Mouse (Mus musculus): ENCODE results near the gene Sec24c. TPM values are rescaled to one million over a fixed set of nuclear protein-coding genes. Genes with fewer than 3 reads are reported as not detected.

Gene Sec24c
- total RNA-seq, 2 experiments from 2014 or later = 34.0 to 56.2 TPM

- ATAC-seq (replicated peaks; ENCODE audit: low FRiP score, poor library complexity, severe bottlenecking) = peak; percentile 53; the same call in 1 of the 2 replicates
These were observed 15.8 kb upstream of the Sec24c start for GRCm38 (mm10) chr14:20658326-20658725.

DNA sequence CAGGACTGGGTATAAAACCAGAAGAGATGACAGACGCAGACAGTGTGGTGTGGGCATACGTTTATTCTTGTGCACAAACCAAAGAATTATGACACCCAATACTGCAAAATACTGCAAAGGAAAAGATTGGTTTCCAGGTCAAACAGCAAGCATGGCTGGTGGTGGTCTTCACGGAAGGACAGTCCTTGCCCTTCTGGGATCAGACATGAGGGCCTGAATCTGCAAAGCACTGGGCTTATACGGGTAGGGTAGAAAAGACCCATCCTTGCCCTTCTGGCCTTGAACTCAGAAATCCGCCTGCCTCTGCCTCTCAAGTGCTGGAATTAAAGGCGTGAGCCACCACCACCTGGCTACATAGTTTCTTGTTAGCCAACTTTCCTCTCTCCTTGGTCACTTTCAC, 15.2 kb upstream of the Sec24c start:
- ATAC-seq (replicated peaks; ENCODE audit: low FRiP score, poor library complexity, severe bottlenecking) = no peak

GRCm38 (mm10) chr14:20659687-20660086, 14.4 kb upstream of the Sec24c start:
- no peak for ATAC-seq (replicated peaks; ENCODE audit: low FRiP score, poor library complexity, severe bottlenecking)

DNA sequence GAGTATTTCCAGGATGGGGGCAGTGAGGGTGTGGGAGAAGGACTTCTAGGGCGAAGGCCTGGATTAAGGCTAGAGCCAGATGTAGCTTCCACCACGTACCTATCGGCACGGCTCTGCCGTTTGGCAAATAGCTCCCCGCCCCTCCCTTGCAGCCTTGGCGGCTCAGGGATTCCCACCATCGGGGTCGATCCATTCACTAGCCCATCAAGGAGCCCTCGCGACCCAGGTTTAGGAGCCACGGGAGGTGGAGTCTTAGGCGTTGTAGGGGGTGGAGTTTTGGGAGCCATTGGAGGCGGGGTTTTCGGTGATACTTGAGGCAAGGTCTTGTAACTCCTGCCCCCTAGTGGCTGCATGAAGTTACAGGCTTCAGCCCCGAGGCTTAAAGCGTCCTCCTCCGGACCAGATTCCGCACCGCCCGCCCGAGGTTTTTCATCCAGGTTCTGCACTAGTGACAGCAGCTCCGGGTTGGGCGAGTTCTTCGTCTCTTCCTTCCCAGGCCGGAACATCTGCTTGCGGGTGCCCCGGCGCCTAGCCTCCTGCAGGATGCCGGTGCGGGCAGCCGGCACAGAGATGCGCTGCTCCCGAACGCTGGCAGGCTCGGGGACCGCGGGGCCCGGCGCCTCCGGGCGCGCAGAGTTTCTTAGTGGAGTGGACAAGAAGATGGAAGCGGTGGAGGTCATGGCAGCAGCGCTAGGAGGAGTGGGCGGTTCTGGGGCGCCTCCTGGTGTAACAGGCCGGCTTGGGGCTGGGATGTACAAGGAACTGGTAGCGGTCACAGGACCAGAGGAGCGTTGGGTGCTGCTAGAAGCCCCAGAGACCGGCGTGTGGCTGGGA, 13.1 kb upstream of the Sec24c start:
- peak; percentile 90 for ATAC-seq (replicated peaks; ENCODE audit: low FRiP score, poor library complexity, severe bottlenecking)

GRCm38 (mm10) chr14:20661661-20662331, 12.3 kb upstream of the Sec24c start:
- ATAC-seq (replicated peaks; ENCODE audit: low FRiP score, poor library complexity, severe bottlenecking) = no peak

GRCm38 (mm10) chr14:20662740-20663139, 11.4 kb upstream of the Sec24c start:
- ATAC-seq (replicated peaks; ENCODE audit: low FRiP score, poor library complexity, severe bottlenecking) = no peak

DNA sequence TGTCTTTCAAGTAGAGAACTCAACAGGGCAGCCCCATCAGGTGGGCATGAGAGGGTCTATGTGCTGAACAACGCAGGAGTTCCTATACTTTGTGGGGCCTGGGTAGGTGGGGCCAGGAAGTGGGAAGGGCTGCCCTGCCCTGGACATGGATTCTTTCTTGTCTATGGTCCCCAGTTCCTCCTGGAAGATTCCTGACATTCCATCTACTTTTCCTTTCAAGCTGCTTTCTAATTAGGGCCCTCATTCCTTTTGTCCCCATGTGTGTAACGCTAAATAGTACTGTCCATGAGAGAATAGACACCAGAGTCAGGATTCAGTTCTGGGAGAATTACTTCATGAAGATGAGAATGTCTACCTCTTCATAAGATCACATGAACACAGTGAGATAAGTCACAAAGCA, 10.5 kb upstream of the Sec24c start:
- no peak for ATAC-seq (replicated peaks; ENCODE audit: low FRiP score, poor library complexity, severe bottlenecking)

DNA sequence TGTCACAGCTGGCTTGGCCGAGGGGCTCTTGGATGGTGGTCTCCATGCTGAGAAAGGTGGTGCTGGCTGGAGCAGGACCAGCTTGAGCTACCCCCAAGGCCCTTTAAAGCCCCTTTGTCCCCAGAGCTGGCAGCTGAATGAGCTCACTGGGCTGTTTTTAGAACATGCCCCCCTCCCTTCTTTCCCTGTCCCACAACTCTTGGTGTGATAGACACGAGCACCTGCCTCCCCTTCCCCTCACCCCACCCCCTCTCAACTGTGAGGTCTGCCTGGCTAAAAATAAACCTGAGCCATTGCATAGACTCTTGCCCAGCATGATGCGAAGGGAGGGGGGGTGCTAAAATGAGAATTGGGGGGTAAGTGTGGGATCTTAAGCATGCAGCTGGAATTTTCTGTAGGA, 9.7 kb upstream of the Sec24c start:
- no peak for ATAC-seq (replicated peaks; ENCODE audit: low FRiP score, poor library complexity, severe bottlenecking)

- no peak for ATAC-seq (replicated peaks; ENCODE audit: low FRiP score, poor library complexity, severe bottlenecking)
These were observed 6.6 kb upstream of the Sec24c start for GRCm38 (mm10) chr14:20667469-20667868.

DNA sequence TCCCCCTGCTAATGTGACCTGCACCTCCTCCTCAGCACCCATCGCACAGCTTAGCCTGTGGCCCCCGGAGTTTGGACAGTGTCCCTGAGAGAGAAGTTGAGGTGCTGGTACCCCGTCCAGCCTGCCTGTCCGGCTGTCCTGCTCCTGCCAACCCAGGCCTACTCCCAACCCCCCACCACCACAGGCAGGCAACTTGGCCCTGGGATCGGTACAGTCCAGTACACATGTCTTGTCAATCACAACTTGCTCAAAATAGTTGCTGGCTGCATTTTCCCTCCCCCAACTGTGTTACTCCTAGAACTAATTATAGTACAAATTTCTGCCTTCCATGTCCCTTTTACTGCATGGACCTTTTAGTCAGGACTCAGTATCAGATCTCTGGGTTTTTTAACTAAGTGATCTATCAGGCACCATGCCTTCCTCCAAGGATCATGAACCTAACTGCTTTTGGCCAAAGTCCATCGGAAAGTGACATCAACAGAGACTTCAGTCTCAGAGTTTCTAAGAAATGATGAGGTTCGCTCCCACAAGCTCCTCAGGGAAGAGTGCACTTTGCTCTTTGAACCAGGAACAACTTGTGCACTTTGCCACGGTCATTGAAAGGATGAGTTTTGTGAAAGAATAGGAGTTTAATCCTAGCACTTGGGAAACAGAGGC, 5.8 kb upstream of the Sec24c start, which contains the start of gene Synpo2l:
Gene Synpo2l (minus strand): TSS at position 201 of the 657 bp plus-strand sequence.
- no peak for ATAC-seq (replicated peaks; ENCODE audit: low FRiP score, poor library complexity, severe bottlenecking)

- ATAC-seq (replicated peaks; ENCODE audit: low FRiP score, poor library complexity, severe bottlenecking) = no peak
These were observed 1.1 kb upstream of the Sec24c start for GRCm38 (mm10) chr14:20672990-20673389.

- peak; percentile 59 for ATAC-seq (replicated peaks; ENCODE audit: low FRiP score, poor library complexity, severe bottlenecking)
These were observed 409 bp upstream of the Sec24c start for GRCm38 (mm10) chr14:20673735-20674063.

- ATAC-seq (replicated peaks; ENCODE audit: low FRiP score, poor library complexity, severe bottlenecking) = no peak
These were observed 3.8 kb downstream of the Sec24c start for GRCm38 (mm10) chr14:20677906-20678305.

GRCm38 (mm10) chr14:20681742-20682141, 7.6 kb downstream of the Sec24c start:
- ATAC-seq (replicated peaks; ENCODE audit: low FRiP score, poor library complexity, severe bottlenecking) = no peak

DNA sequence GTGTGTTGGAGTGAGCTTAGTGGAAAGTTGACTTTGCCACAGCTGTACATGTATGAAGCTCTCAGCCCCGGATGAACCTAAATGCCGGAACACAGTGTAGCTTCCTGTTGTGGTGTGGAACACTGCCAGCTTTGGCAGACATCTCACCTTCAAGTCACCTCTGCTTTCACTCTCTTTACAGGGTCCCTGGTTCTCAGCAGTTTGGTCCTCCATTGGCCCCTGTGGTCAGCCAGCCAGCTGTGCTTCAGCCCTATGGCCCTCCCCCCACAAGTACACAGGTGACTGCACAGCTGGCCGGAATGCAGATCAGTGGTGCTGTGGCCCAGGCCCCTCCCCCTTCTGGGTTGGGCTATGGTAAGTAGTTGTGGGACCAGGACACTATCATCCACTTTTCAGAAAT, 8.4 kb downstream of the Sec24c start:
- no peak for ATAC-seq (replicated peaks; ENCODE audit: low FRiP score, poor library complexity, severe bottlenecking)

GRCm38 (mm10) chr14:20686576-20686975, 12.5 kb downstream of the Sec24c start:
- no peak for ATAC-seq (replicated peaks; ENCODE audit: low FRiP score, poor library complexity, severe bottlenecking)

GRCm38 (mm10) chr14:20689009-20689408, 14.9 kb downstream of the Sec24c start:
- ATAC-seq (replicated peaks; ENCODE audit: low FRiP score, poor library complexity, severe bottlenecking) = no peak

DNA sequence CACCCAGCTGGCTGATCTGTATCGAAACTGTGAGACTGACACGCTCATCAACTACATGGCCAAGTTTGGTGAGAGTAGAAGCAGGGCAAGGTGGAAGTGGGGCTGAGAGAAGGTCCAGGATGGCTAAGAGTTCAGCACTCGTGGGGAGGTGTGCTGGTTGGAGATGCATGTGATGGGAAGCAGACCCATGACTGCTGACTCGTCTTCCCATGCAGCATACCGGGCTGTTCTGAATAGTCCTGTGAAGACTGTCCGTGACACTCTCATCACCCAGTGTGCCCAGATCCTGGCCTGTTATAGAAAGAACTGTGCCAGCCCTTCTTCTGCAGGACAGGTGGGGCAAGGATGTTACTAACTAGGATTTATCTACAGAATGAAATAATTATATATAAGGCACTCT, 17.7 kb downstream of the Sec24c start:
- ATAC-seq (replicated peaks; ENCODE audit: low FRiP score, poor library complexity, severe bottlenecking) = no peak

DNA sequence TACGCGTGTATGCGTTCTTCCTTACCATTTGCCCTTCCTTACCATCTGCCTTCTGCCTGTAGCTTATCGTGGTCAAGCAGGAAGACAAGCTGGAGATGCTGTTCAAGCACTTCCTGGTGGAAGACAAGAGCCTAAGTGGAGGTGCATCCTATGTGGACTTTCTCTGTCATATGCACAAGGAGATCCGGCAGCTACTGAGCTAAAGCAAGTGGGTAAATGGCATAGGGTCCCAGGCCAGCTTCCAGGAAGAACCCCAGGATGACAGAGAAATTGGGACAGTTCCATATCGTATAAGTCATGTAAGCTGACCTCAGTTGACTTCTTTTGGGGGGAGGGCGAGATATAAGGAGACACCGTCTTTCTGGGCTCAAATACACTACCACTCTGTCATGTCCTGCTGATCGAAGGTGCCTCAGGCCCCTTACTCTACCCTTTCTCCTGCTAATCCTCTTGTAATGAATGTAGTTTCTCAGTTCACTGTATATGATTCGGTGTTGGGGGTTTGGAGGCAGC, 19.5 kb downstream of the Sec24c start:
- ATAC-seq (replicated peaks; ENCODE audit: low FRiP score, poor library complexity, severe bottlenecking) = no peak

DNA sequence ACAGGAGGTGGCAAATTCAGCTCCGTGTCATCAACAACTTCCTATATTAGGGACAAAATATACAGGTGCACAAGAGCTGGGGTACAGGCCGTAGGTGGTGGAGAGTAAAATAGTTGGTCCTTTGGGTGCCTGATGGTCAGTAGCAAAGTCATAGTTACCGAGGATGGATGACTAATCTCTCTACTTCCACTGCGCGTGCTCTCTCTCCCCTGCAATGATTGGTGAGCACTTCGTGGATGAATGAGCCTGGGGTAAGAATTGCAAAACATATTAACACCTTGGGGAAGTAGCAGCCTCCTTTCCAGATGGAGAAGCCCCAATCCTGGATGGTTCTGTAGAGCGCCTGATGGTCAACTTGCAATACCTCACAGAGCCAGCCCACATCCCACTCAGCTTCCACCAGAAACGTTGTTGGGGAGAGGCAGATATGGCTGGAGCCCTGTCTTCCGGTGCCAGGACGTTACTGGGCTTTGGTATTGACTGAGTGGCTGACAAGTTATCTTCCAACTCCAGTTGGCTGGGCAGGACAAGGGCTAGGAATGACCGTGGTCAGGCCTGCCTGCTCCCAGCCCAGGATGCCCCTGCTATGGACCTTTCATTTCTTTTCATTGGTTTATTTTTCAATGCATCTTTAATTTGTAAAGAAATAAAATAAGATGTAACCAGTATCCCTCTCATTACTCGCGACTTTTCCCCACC, 20.2 kb downstream of the Sec24c start:
- ATAC-seq (replicated peaks; ENCODE audit: low FRiP score, poor library complexity, severe bottlenecking) = peak; percentile 32

All from erythroid progenitor cell, adult 5-6 weeks (primary cell).